Mouse (Mus musculus) neural tube, embryonic 11.5 days (tissue): Measurements from ENCODE around the gene Slc5a10. TPM values are rescaled to one million over a fixed set of nuclear protein-coding genes. Genes with fewer than 3 reads are reported as not detected.
"Not testable (repeated sequence)": the region's sequence is repeated elsewhere in the genome, so short reads cannot be mapped to it uniquely, and the experiment has no call there.

Experiments used
- ATAC-seq: fragments of 200-750 bp; cut with Nextera tagmentation; 2 replicates; pipeline ENCODE4 v1.8.0; 2017; ENCODE audit warnings: moderate number of reproducible peaks, mild to moderate bottlenecking, moderate TSS enrichment, moderate library complexity; ENCODE audit not compliant: insufficient read depth, low FRiP score, low TSS enrichment
- DNase-seq: peaks from one replicate; pipeline ENCODE4 v3.0.0-alpha.2; 2015; ENCODE audit warnings: low spot score
- H3K27ac ChIP-seq: fragments of 300-500 bp; sonication (generic); 2 replicates; pipeline ENCODE4 v1.5.1; 2014; ENCODE audit warnings: low read depth, mild to moderate bottlenecking, low read length
- H3K27me3 ChIP-seq: fragments of 300-500 bp; sonication (generic); 2 replicates; pipeline ENCODE4 v1.6.1; 2014; ENCODE audit warnings: mild to moderate bottlenecking, low read length, mixed read lengths; ENCODE audit not compliant: control insufficient read depth, insufficient read depth
- H3K36me3 ChIP-seq: fragments of 300-500 bp; sonication (generic); 2 replicates; pipeline ENCODE4 v1.6.1; 2014; ENCODE audit warnings: mild to moderate bottlenecking, low read length, moderate library complexity, mixed read lengths; ENCODE audit not compliant: control insufficient read depth, insufficient read depth
- H3K4me1 ChIP-seq: fragments of 300-500 bp; sonication (generic); 2 replicates; pipeline ENCODE4 v1.6.1; 2014; ENCODE audit warnings: low read length, mixed read lengths; ENCODE audit not compliant: control insufficient read depth, insufficient read depth
- H3K4me2 ChIP-seq: fragments of 300-500 bp; sonication (generic); 2 replicates; pipeline ENCODE4 v1.6.1; 2014; ENCODE audit warnings: low read depth, mild to moderate bottlenecking, moderate library complexity
- H3K4me3 ChIP-seq: fragments of 300-500 bp; sonication (generic); 2 replicates; pipeline ENCODE4 v1.5.1; 2014; ENCODE audit warnings: low read depth, low read length
- H3K9ac ChIP-seq: fragments of 300-500 bp; sonication (generic); 2 replicates; pipeline ENCODE4 v1.6.1; 2014; ENCODE audit warnings: mild to moderate bottlenecking, low read length
- H3K9me3 ChIP-seq: fragments of 300-500 bp; sonication (generic); 2 replicates; pipeline ENCODE4 v1.6.1; 2016; ENCODE audit warnings: low read length; ENCODE audit not compliant: control insufficient read depth
- WGBS: fragments of 180-500 bp; shearing (Covaris S2); extraction: QIAGEN DNeasy Blood & Tissue Kit; methylation state at CpG from one replicate; pipeline ENCODE4 v1.1.7; 2014; 5-methylcytosine and 5-hydroxymethylcytosine counted together
- polyA plus RNA-seq: library from polyadenylated mRNA; unstranded; fragments of >200 nt; fragmentation: Nextera tagmentation; extraction: Ambion mirVana; gene quantifications from 2 replicates; pipeline ENCODE4 v1.2.1, GENCODE M21; 2014

The Slc5a10 gene
- polyA plus RNA-seq, 1 experiment from 2014 or later = not detected

DNA sequence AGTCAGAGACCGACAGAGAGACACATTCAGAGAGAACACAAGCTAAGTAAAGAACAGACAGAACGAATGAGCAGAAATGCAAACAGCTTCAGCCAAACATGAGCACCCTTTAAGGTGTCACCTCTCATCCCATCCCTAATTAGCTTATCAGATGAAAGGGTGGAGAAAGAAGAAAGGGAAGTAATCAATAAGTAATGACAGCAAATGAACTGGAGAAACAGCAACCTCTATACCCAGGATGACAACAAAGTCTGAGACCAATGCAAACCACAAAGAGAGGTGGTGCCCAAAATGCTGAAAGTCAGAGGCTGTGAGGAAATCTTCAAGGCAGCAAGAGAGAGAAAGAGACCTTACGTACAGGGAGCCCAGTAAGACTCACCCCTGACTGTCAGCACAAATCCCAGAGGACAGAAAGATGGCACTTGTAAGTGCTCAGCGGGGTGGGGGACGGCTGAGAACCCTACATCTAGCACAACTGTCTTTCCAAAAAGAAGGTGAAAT, 75.2 kb downstream of the Slc5a10 start:
- no peak overlapping the region for H3K27ac ChIP-seq
- no peak overlapping the region for H3K4me2 ChIP-seq
- ATAC-seq = no peak
- no peaks in the 10 kb centered on the region for H3K4me1 ChIP-seq
- no peaks in the 10 kb centered on the region for H3K36me3 ChIP-seq
- H3K9me3 ChIP-seq = no peaks in the 10 kb centered on the region
- no peak for DNase-seq
- no peak overlapping the region for H3K4me3 ChIP-seq
- 75% methylated on average over 5 of the region's 5 CpGs for WGBS
- H3K27me3 ChIP-seq = no peaks in the 10 kb centered on the region
- no peak overlapping the region for H3K9ac ChIP-seq

GRCm38 (mm10) chr11:61644576-61645326, 75.9 kb downstream of the Slc5a10 start:
- Histone ChIP-seq H3K27me3 (no peaks in the 10 kb centered on the region), H3K36me3 (no peaks in the 10 kb centered on the region), H3K4me1 (no peaks in the 10 kb centered on the region), H3K4me2 (no peak overlapping the region), H3K4me3 (no peak overlapping the region), H3K9me3 (no peaks in the 10 kb centered on the region), H3K9ac (no peak overlapping the region), H3K27ac (no peak overlapping the region)
- ATAC-seq (no peak), DNase-seq (no peak)
- WGBS = 85% methylated on average over 11 of the region's 11 CpGs

GRCm38 (mm10) chr11:61643184-61643961, 77.3 kb downstream of the Slc5a10 start:
- no peaks in the 10 kb centered on the region for H3K27me3 ChIP-seq
- no peak overlapping the region for H3K9ac ChIP-seq
- no peaks in the 10 kb centered on the region for H3K9me3 ChIP-seq
- H3K4me2 ChIP-seq = no peak overlapping the region
- ATAC-seq (no peak), DNase-seq (no peak)
- 86% methylated on average over 5 of the region's 5 CpGs for WGBS
- H3K36me3 ChIP-seq = no peaks in the 10 kb centered on the region
- no peaks in the 10 kb centered on the region for H3K4me1 ChIP-seq
- no peak overlapping the region for H3K27ac ChIP-seq
- no peak overlapping the region for H3K4me3 ChIP-seq

DNA sequence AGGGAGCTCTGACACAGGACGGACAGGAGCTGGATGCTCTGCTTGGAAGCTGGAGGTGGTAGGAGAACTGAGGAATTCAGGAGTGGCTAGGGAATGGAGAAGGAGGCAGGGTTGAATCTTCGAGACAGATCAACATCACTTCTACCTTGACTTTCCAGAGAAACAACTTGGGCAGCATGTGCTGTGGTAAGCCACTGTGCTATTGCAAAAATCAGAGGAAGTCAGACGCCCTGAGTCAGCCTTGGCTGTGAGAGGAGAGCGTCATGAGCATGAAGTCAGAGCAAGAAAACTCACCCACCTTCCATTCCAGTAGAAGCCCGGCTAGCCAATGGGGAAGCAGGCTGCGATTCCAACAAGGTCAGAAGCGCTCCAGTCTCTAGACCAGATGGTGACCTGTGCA, 78.5 kb downstream of the Slc5a10 start:
- no peaks in the 10 kb centered on the region for H3K4me1 ChIP-seq
- no peaks in the 10 kb centered on the region for H3K36me3 ChIP-seq
- no peak overlapping the region for H3K4me3 ChIP-seq
- ATAC-seq (no peak), DNase-seq (no peak)
- H3K27me3 ChIP-seq = no peaks in the 10 kb centered on the region
- no peak overlapping the region for H3K27ac ChIP-seq
- no peak overlapping the region for H3K4me2 ChIP-seq
- no peak overlapping the region for H3K9ac ChIP-seq
- H3K9me3 ChIP-seq = no peaks in the 10 kb centered on the region; the same call in 1 of the 2 replicates
- WGBS = 82% methylated on average over 7 of the region's 7 CpGs

- not testable (repeated sequence) for H3K4me2 ChIP-seq, H3K36me3 ChIP-seq, H3K9ac ChIP-seq, H3K4me1 ChIP-seq, H3K27me3 ChIP-seq, ATAC-seq, H3K4me3 ChIP-seq, DNase-seq, H3K27ac ChIP-seq, H3K9me3 ChIP-seq
- WGBS = 85% methylated on average over 9 of the region's 9 CpGs
Observed at GRCm38 (mm10) chr11:61640585-61640984, 80.0 kb downstream of the Slc5a10 start.

DNA sequence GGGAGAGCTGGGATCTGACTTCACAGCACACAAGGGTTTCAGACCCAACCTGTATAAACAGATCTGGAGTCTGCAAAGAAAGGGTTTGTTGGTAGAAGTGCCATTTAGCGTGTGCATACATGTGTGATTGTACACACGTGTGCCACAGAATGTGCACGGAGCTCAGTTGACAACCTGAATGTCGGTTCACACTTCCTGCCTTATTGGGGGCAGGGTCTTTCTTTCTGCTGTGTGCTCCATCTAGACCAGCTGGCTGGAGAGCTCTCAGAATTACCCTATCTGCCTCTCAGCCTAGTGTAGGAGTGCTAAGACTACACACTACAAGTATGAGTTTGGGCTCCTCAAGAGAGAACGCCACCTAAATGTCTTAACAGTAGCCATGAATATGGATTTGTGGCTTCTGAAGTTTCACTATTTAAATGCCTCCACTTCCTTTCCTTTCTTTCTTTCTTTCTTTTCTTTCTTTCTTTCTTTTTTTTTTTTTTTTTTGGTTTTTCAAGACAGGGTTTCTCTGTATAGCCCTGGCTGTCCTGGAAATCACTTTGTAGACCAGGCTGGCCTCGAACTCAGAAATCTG, 80.9 kb downstream of the Slc5a10 start:
- Histone ChIP-seq H3K9me3 (no peaks in the 10 kb centered on the region; the same call in 1 of the 2 replicates), H3K4me1 (no peaks in the 10 kb centered on the region), H3K4me2 (no peak overlapping the region), H3K27ac (no peak overlapping the region), H3K4me3 (no peak overlapping the region), H3K36me3 (no peaks in the 10 kb centered on the region), H3K27me3 (no peaks in the 10 kb centered on the region), H3K9ac (no peak overlapping the region)
- 95% methylated on average over 5 of the region's 6 CpGs for WGBS
- DNase-seq = no peak
- no peak for ATAC-seq

GRCm38 (mm10) chr11:61638764-61639536, 81.7 kb downstream of the Slc5a10 start:
- Histone ChIP-seq H3K4me3 (no peak overlapping the region), H3K9me3 (no peaks in the 10 kb centered on the region; the same call in 1 of the 2 replicates), H3K4me2 (no peak overlapping the region), H3K27ac (no peak overlapping the region), H3K27me3 (no peaks in the 10 kb centered on the region), H3K9ac (no peak overlapping the region), H3K36me3 (no peaks in the 10 kb centered on the region), H3K4me1 (no peaks in the 10 kb centered on the region)
- 84% methylated on average over 12 of the region's 12 CpGs for WGBS
- no peak for ATAC-seq
- no peak for DNase-seq

GRCm38 (mm10) chr11:61637856-61638255, 82.8 kb downstream of the Slc5a10 start:
- H3K4me1 ChIP-seq = no peaks in the 10 kb centered on the region
- ATAC-seq = no peak
- DNase-seq = no peak
- no peak overlapping the region for H3K4me2 ChIP-seq
- no peaks in the 10 kb centered on the region for H3K36me3 ChIP-seq
- no peaks in the 10 kb centered on the region for H3K27me3 ChIP-seq
- no peak overlapping the region for H3K9ac ChIP-seq
- no peak overlapping the region for H3K27ac ChIP-seq
- H3K4me3 ChIP-seq = no peak overlapping the region
- no peaks in the 10 kb centered on the region; the same call in 1 of the 2 replicates for H3K9me3 ChIP-seq
- 83% methylated on average over 3 of the region's 3 CpGs for WGBS
